Mouse (Mus musculus) embryonic fibroblast, embryonic 13.5 days (primary cell): ENCODE measurements around the gene Frem1.

Experiments
- CTCF ChIP-seq: IDR thresholded peaks from 2 replicates; pipeline ENCODE4 v1.5.1; 2011; ENCODE audit warnings: mild to moderate bottlenecking, control low read depth, low read length, moderate library complexity, borderline replicate concordance; ENCODE audit not compliant: insufficient read depth
- POLR2A ChIP-seq: IDR thresholded peaks from 2 replicates; pipeline ENCODE4 v1.6.1; 2011; ENCODE audit warnings: low read depth, mild to moderate bottlenecking, control low read depth, low read length, moderate library complexity

DNA sequence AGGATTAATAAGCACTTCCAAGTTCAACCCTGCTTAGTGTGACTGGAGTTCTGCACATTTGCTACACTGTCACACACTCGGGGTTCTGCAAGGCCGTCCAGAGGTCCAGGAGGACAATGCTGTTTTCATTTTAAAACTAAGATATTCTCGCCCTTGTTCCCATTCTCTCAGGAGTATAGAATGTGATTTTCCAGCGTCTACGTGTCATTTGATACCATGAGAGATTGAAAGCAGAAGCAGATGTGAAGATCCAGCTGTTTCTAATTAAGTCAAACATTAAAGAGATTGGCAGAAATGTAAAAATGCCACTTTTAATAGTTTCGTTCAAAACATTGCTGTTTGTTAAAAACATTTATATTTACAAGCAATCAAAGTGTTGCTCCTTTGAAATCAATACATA is 12.1 kb upstream of the Frem1 start:
- TF ChIP-seq CTCF: no peak
- TF ChIP-seq POLR2A: no peak
